10 mouse cellular contexts compared by ENCODE assay signal in the genomic region with DNA sequence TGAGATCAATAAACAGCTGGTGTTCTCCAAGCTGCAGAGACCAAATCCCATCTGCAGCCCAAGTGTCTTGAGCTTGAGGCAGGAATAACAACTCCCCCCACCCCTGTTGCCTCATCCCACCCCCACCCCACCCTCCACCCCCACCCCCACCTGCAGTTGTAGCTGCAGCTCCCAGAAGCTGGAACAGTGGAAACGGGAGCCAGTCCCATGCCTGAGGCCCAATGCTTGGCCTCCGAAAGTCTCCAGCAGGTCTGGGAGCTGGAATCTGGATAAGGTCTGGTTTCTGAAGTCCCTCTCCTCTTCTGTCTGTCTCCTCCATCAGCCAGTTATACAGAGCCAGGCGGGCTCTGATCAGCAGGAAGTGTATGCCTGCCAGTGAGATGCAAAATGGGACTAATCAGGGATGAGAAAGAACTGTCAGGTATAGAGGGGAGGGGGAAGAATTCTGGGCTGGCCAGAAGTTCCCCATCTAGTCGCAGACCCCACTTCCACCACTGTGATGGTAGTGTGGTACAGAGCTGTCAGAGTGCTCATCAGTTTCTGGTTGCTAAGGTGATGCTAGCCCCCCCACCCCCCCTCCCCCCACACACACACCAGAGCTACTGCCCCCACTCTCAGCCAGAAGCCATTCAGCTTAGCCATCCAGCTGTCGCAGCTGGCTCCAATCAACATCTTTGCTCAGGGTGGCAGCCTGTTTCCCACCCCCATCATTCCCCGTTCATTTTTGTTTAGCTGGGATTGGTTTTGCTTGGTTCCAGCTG.
DNase-seq lines count a peak whose midpoint lies in the region; ATAC-seq and TF ChIP-seq lines count a peak whose summit lies in the region.
"Had no signal": no experiment of that assay in that cellular context is flagged by ENCODE, and none has a peak within 500 bp of the region (broad histone marks: within the 10 kb centered on the region; RNA-seq: fewer than 3 reads in every experiment).

No protein-coding gene starts in this region.

- H3K9me3 ChIP-seq in hindbrain, embryonic 13.5 days = no peaks in the 10 kb centered on the region; the same call in 1 of the 2 replicates
- H3K9me3 ChIP-seq in midbrain, embryonic 16.5 days (replicated peaks; ENCODE audit: control insufficient read depth, low read length, poor library complexity, severe bottlenecking) = no peaks in the 10 kb centered on the region

- peaks cover 49% of the 10 kb centered on the region for H3K27me3 ChIP-seq in hindbrain, embryonic 13.5 days
- H3K27me3 ChIP-seq in midbrain, embryonic 16.5 days (ENCODE audit: control insufficient read depth, insufficient read depth, low read depth, low read length) = no peaks in the 10 kb centered on the region
- no peaks in the 10 kb centered on the region for H3K27me3 ChIP-seq in thymus, adult 2 months (ENCODE audit: control insufficient read depth, insufficient read depth, low read length)

- TF ChIP-seq POLR2A in thymus, adult 2 months (IDR thresholded peaks at IDR 0.05; ENCODE audit: control insufficient read depth, extremely low read depth, insufficient read depth, low read length, poor library complexity) = no peak

- H3K36me3 ChIP-seq in hindbrain, embryonic 13.5 days = no peaks in the 10 kb centered on the region
- H3K36me3 ChIP-seq in midbrain, embryonic 16.5 days (ENCODE audit: control insufficient read depth, insufficient read depth, low read length) = no peaks in the 10 kb centered on the region
- H3K36me3 ChIP-seq in thymus, adult 2 months (ENCODE audit: control insufficient read depth, insufficient read depth, low read length) = no peaks in the 10 kb centered on the region

- H3K27ac ChIP-seq in hindbrain, embryonic 13.5 days = peak overlapping the region; percentile 40; the same call in 1 of the 2 replicates
- H3K27ac ChIP-seq in midbrain, embryonic 16.5 days (ENCODE audit: low read length) = no peak overlapping the region
- H3K27ac ChIP-seq in thymus, adult 2 months (ENCODE audit: control insufficient read depth, insufficient read depth, low read length) = no peak overlapping the region

- no peak overlapping the region for H3K9ac ChIP-seq in hindbrain, embryonic 13.5 days
- H3K9ac ChIP-seq in midbrain, embryonic 16.5 days (ENCODE audit: low read depth, low read length) = no peak overlapping the region

- intact Hi-C loops in gastrocnemius, postnatal 14 days (cut with DNase I; ENCODE audit: low total_unique reads) = no loop called here

- H3K4me3 ChIP-seq in hindbrain, embryonic 13.5 days = no peak overlapping the region
- no peak overlapping the region for H3K4me3 ChIP-seq in midbrain, embryonic 16.5 days (ENCODE audit: low read depth, low read length)
- no peak overlapping the region for H3K4me3 ChIP-seq in thymus, adult 2 months (ENCODE audit: control insufficient read depth, insufficient read depth, low read length)

- no peak for TF ChIP-seq CTCF in thymus, adult 2 months (IDR thresholded peaks at IDR 0.05; ENCODE audit: borderline replicate concordance, control insufficient read depth, extremely low read depth, insufficient read depth, low read length, poor library complexity)

- DNase-seq in R1 (ENCODE audit: low read depth, low spot score) = peak; percentile 40
- peak; percentile 76 for DNase-seq in embryo, embryonic 11 days
- no peak for DNase-seq in gastrocnemius, postnatal 14 days
- no peak for DNase-seq in thymus, adult 2 months
- no peak for DNase-seq in gastrocnemius, adult 8-10 months (ENCODE audit: low spot score in 2 of 2)
- no peak for DNase-seq in layer of hippocampus, postnatal 36 days
- DNase-seq: cerebellum, adult 9-11 months; thymus, postnatal 14 days had no signal

- 8% methylated on average over 6 of the region's 6 CpGs for WGBS in hindbrain, embryonic 13.5 days
- WGBS in midbrain, embryonic 16.5 days = 7% methylated on average over 6 of the region's 6 CpGs
- 82% methylated on average over 6 of the region's 6 CpGs for WGBS in thymus, adult 2 months

- ATAC-seq in hindbrain, embryonic 13.5 days (ENCODE audit: low FRiP score) = peak; percentile 82
- peak; percentile 80 for ATAC-seq in midbrain, embryonic 16.5 days

- H3K4me1 ChIP-seq in hindbrain, embryonic 13.5 days (replicated peaks) = peaks cover 19% of the 10 kb centered on the region
- H3K4me1 ChIP-seq in midbrain, embryonic 16.5 days (ENCODE audit: control insufficient read depth, insufficient read depth, low read length) = peaks cover 5% of the 10 kb centered on the region
- peaks cover 9% of the 10 kb centered on the region for H3K4me1 ChIP-seq in thymus, adult 2 months (replicated peaks; ENCODE audit: control insufficient read depth, insufficient read depth, low read length)

- H3K4me2 ChIP-seq in hindbrain, embryonic 13.5 days = peak overlapping the region; percentile 4; the same call in 1 of the 2 replicates
- no peak overlapping the region for H3K4me2 ChIP-seq in midbrain, embryonic 16.5 days (ENCODE audit: low read length)

Comparison
In these comparisons a context has a peak if more than half of its experiments do, and no peak if none do; other contexts are left out.
1. DNase-seq: peak in R1 (single experiment) and embryo, embryonic 11 days (single experiment); none in gastrocnemius, postnatal 14 days (single experiment), thymus, adult 2 months (single experiment), gastrocnemius, adult 8-10 months (0 of 2) and layer of hippocampus, postnatal 36 days (0 of 2).